1 mouse cellular context compared by ENCODE assay signal in genomic region chr11:51605602-51606446, GRCm38 (mm10).
TF ChIP-seq lines count a peak whose summit lies in the region.

No protein-coding gene starts in this region.

TF ChIP-seq in C2C12, 6 proteins besides CTCF, POLR2A, EP300 and RAD21:
- no peak for TF ChIP-seq MAX (IDR thresholded peaks at IDR 0.05)
- TF ChIP-seq CEBPB (IDR thresholded peaks at IDR 0.05; ENCODE audit: low read depth) = no peak
- no peak for TF ChIP-seq FOSL1 (IDR thresholded peaks at IDR 0.05; ENCODE audit: insufficient read depth, low read length, poor library complexity, severe bottlenecking)
